Mouse (Mus musculus) cerebellum, adult 2 months (tissue): ENCODE data around the gene Casc3. TPM values are rescaled to one million over a fixed set of nuclear protein-coding genes. Genes with fewer than 3 reads are reported as not detected.

ENCODE experiments used
- DNase-seq, 2 experiments: peaks; one replicate each; pipeline ENCODE4 v3.0.0; 2021
- H3K27ac ChIP-seq: fragments of 200-500 bp; 2 replicates; pipeline ENCODE4 v1.5.1; 2012; ENCODE audit warnings: low read length, control low read depth, inconsistent platforms; ENCODE audit not compliant: insufficient read depth
- H3K27me3 ChIP-seq: fragments of 200-500 bp; 2 replicates; pipeline ENCODE4 v1.6.1; 2012; ENCODE audit warnings: inconsistent platforms, mild to moderate bottlenecking, low read length, moderate library complexity; ENCODE audit not compliant: control insufficient read depth, insufficient read depth
- H3K4me1 ChIP-seq: fragments of 200-500 bp; 2 replicates; pipeline ENCODE4 v1.6.1; 2011; ENCODE audit warnings: low read length; ENCODE audit not compliant: control insufficient read depth, insufficient read depth
- H3K4me3 ChIP-seq: fragments of 200-500 bp; replicated peaks from 2 replicates; pipeline ENCODE3; 2011; ENCODE audit warnings: mild to moderate bottlenecking, low read depth, low read length, control low read depth; ENCODE audit not compliant: insufficient read depth
- CTCF ChIP-seq: fragments of 200-500 bp; IDR thresholded peaks from 2 replicates; pipeline ENCODE4 v1.5.1; 2011; ENCODE audit warnings: low read depth, mild to moderate bottlenecking, control low read depth, low read length, moderate library complexity, borderline replicate concordance; ENCODE audit not compliant: insufficient read depth
- POLR2A ChIP-seq: fragments of 200-500 bp; IDR thresholded peaks from 2 replicates; pipeline ENCODE4 v1.6.1; 2011; ENCODE audit warnings: low read length, control low read depth, borderline replicate concordance; ENCODE audit not compliant: insufficient read depth
- WGBS: fragments of 180-500 bp; shearing (Covaris S2); methylation state at CpG from one replicate; pipeline ENCODE4 v1.1.7; 2018; 5-methylcytosine and 5-hydroxymethylcytosine counted together
- polyA plus RNA-seq: library from polyadenylated mRNA; depleted of rRNA; stranded (reverse); fragments of >200 nt; gene quantifications from 2 replicates; pipeline ENCODE4 v1.2.3, GENCODE M21; 2012

Casc3 gene
- polyA plus RNA-seq, 1 experiment = 55.5 TPM

GRCm38 (mm10) chr11:98835725-98836124 lies 31.0 kb downstream of the Casc3 start:
- H3K27me3 ChIP-seq = no peaks in the 10 kb centered on the region
- no peak for TF ChIP-seq CTCF
- no peak for TF ChIP-seq POLR2A
- peaks cover 12% of the 10 kb centered on the region for H3K4me1 ChIP-seq
- no peak overlapping the region for H3K27ac ChIP-seq
- no peak overlapping the region for H3K4me3 ChIP-seq
- no peak for DNase-seq
- 51% methylated on average over 3 of the region's 3 CpGs for WGBS

DNA sequence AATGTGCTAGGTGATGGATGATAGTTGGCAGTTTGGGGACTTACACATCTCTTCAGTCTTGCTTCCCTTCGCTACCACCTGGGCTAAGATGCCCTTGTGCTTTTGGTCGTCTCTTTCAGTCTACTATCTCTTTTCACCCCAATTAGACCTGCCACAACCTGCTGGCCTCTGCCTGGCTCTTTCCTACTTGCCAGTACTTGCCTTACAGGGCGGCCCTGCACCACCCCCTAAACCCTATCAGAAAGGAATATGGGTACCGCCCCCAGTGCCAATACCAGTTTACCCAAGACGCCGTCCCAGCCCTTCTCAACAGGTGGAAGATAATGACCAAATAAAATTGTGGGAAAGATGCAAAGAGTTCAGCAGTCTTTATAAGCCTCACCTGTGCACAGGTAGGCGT lies 31.4 kb downstream of the Casc3 start:
- Histone ChIP-seq H3K27ac (no peak overlapping the region), H3K27me3 (no peaks in the 10 kb centered on the region), H3K4me1 (peaks cover 12% of the 10 kb centered on the region), H3K4me3 (peak overlapping the region; percentile 42)
- no peak for TF ChIP-seq POLR2A
- no peak for TF ChIP-seq CTCF
- 32% methylated on average over 7 of the region's 7 CpGs for WGBS
- DNase-seq = no peak

GRCm38 (mm10) chr11:98836651-98837141 lies 32.0 kb downstream of the Casc3 start, which contains the start of gene Rapgefl1:
Gene Rapgefl1, plus strand, starts transcription at chr11:98836785.
- Histone ChIP-seq H3K4me1 (peaks cover 12% of the 10 kb centered on the region), H3K27me3 (no peaks in the 10 kb centered on the region), H3K27ac (peak within 1 kb of the TSS; percentile 85), H3K4me3 (peak within 1 kb of the TSS; percentile 91)
- TF ChIP-seq POLR2A = peak; percentile 64
- no peak for TF ChIP-seq CTCF
- peak; percentile 85 to 87 for DNase-seq
- under 1% methylated on average over 48 of the region's 48 CpGs for WGBS

DNA sequence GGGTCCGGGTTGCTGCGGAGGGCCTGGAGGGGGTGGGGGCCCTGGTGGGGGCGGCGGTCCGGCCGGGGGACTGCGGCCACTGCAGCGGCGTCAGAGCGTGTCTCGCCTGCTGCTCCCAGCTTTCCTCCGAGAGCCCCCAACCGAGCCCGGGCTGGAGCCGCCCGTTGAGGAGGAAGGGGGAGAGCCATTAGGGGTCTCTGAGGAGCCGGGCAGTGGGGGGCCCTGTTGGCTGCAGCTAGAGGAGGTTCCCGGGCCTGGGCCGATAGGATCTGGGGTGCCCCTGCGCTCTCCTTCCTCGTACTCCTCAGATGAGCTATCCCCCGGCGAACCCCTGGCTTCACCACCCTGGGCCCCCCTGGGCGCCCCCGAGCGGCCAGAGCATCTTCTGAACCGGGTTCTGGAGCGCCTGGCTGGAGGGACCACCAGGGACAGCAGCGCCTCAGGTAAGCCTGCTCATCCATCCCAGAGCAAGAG lies 32.6 kb downstream of the Casc3 start:
- peak; percentile 36 to 55 for DNase-seq
- peak overlapping the region; percentile 55; the same call in 1 of the 2 replicates for H3K27ac ChIP-seq
- TF ChIP-seq POLR2A (no peak), CTCF (no peak)
- H3K27me3 ChIP-seq = no peaks in the 10 kb centered on the region
- peak overlapping the region; percentile 91 for H3K4me3 ChIP-seq
- peaks cover 12% of the 10 kb centered on the region for H3K4me1 ChIP-seq
- under 1% methylated on average over 29 of the region's 29 CpGs for WGBS

DNA sequence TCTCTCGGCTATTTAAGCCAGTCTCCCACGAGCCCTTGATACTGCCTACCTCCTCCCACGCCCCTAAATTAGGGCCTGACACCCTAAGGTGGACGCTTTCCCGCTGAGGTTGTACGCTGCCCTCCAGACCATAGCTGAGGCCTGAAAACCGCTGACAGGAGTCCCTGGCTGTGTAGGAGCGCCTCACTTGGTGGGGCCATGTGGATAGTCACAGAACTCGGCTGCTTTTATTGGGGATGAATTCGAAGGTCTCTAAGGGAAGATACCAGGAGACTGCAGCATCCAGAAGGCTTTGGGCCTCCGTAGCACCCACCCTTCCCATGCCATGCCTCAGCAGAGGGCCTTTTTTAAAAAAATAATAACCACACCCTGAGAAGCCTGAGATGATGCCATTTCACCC lies 33.2 kb downstream of the Casc3 start:
- DNase-seq = peak; percentile 36 to 48
- Histone ChIP-seq H3K27ac (no peak overlapping the region), H3K4me1 (peaks cover 12% of the 10 kb centered on the region), H3K27me3 (no peaks in the 10 kb centered on the region), H3K4me3 (peak overlapping the region; percentile 91)
- 31% methylated on average over 11 of the region's 11 CpGs for WGBS
- TF ChIP-seq CTCF (no peak), POLR2A (no peak)

DNA sequence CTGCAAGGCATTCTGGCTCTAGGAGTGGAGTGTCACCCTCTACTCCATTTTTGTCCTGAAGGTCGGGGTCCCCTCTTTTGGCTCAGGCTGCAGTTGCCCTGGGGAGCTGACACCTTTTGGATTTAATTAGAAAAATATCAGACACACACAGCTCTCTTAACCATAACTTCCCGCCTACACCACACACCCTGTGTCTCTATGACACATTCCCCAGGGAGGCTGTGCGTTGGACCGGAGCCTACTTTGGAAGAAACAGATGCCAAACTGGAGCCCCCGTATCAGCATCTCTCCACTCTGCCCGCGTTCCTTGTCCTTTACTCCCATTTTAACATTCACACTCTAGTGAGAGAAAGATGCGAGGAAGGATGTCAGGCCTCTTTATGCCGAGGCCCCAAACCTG lies 33.8 kb downstream of the Casc3 start:
- H3K27me3 ChIP-seq = no peaks in the 10 kb centered on the region
- peaks cover 12% of the 10 kb centered on the region for H3K4me1 ChIP-seq
- peak overlapping the region; percentile 34; the same call in 1 of the 2 replicates for H3K27ac ChIP-seq
- 38% methylated on average over 9 of the region's 9 CpGs for WGBS
- no peak overlapping the region for H3K4me3 ChIP-seq
- TF ChIP-seq POLR2A = no peak
- TF ChIP-seq CTCF = no peak
- DNase-seq = no peak

GRCm38 (mm10) chr11:98839402-98839801 lies 34.7 kb downstream of the Casc3 start:
- Histone ChIP-seq H3K4me1 (peaks cover 12% of the 10 kb centered on the region), H3K4me3 (no peak overlapping the region), H3K27me3 (no peaks in the 10 kb centered on the region), H3K27ac (no peak overlapping the region)
- TF ChIP-seq POLR2A = no peak
- no peak for TF ChIP-seq CTCF
- peak; percentile 40 to 48 for DNase-seq
- 37% methylated on average over 6 of the region's 6 CpGs for WGBS

GRCm38 (mm10) chr11:98839897-98840296 lies 35.2 kb downstream of the Casc3 start:
- peaks cover 12% of the 10 kb centered on the region for H3K4me1 ChIP-seq
- H3K27me3 ChIP-seq = no peaks in the 10 kb centered on the region
- H3K4me3 ChIP-seq = no peak overlapping the region
- TF ChIP-seq CTCF (no peak), POLR2A (no peak)
- WGBS = 73% methylated on average over 10 of the region's 10 CpGs
- DNase-seq = no peak
- no peak overlapping the region for H3K27ac ChIP-seq

GRCm38 (mm10) chr11:98846016-98846415 lies 41.3 kb downstream of the Casc3 start:
- TF ChIP-seq POLR2A = no peak
- TF ChIP-seq CTCF = peak; percentile 50
- H3K4me1 ChIP-seq = peaks cover 11% of the 10 kb centered on the region
- peak overlapping the region; percentile 15 for H3K4me3 ChIP-seq
- DNase-seq = peak; percentile 72 to 73
- H3K27ac ChIP-seq = peak overlapping the region; percentile 45
- 20% methylated on average over 13 of the region's 13 CpGs for WGBS
- no peaks in the 10 kb centered on the region for H3K27me3 ChIP-seq
